Mouse (Mus musculus): Measurements from ENCODE around the gene Cdk8.
"Not testable (repeated sequence)": the region's sequence is repeated elsewhere in the genome, so short reads cannot be mapped to it uniquely, and the experiment has no call there.

Cdk8 gene

DNA sequence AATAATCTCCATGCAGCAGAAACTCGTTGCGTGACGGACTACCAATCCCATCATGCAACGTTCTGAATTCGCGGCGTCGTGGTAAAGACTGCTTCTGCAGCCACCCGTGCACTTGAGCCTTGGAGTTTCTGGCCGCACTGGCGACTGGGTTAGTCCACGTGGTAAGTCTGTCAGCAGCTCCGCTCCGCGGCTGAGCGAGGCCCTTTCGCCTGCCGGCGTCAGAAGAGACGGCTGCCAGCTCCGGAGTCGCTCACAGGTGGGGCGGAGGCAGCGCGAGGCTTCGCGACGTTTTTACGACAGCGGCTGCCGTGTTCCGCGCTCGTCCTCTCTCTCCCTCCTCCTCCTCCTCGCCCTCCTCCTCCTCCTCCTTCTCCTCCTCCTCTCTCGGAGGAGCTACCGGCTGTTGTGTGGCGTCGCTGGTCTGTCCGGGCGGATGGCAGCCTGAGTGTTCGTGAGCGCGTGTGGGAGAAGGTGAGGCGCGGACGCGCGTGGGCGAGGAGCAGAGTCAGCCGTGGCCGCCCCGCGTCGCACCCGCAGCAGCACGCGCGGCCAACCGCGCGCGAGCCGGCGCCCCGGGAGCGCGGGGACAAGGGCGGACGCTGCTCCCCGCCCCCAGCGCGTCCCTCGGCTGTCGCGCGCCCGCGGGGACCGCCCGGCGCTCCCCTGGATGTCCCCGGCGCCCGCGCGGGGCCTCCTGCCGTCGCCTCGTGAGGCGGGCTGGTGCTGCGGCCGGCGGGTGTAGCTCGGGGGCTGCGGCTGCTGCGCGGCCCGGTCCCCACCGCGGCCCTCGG, at the start of gene Cdk8:
TSS of gene Cdk8 (plus strand) at position 367 of the 791 bp plus-strand sequence.
- ChIA-PET CTCF (interaction anchor here in 3 of 4 experiments (0.6 to 1.2 kb wide), 3 partner anchors 10 to 69 kb away, joined by 3 read pairs; no protein-coding TSS in a partner anchor), POLR2A (interaction anchor here (0.6 to 5.7 kb wide), 16 partner anchors 9 to 130 kb away, joined by 3 to 59 read pairs (median 5); partner anchors contain the start of gene Rnf6 (in 3 of the 4))

DNA sequence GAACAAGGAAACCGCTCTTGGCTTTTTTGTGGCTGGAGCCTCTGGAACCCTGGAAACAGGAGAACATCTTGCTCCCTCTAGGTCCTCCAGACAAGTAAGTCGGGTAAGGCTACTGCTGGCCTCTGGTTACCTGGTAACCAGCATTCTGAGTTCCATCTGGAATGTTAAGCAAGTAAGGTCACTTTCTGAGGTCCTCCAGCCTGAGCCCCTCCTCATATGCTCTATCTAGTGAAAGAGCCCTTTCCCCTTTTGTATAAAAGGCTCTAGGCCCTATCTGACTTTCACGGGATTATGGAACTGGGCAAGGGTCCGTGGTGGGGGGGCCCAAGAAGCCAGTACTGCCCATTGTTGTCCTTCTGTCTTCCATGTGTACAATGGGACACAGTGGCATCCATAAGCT, 45.8 kb upstream of the Cdk8 start, which contains the start of gene 1700001J03Rik:
TSS of gene 1700001J03Rik (minus strand) at position 101 of the 400 bp plus-strand sequence.
- CTCF ChIA-PET, POLR2A ChIA-PET: not testable (repeated sequence)

DNA sequence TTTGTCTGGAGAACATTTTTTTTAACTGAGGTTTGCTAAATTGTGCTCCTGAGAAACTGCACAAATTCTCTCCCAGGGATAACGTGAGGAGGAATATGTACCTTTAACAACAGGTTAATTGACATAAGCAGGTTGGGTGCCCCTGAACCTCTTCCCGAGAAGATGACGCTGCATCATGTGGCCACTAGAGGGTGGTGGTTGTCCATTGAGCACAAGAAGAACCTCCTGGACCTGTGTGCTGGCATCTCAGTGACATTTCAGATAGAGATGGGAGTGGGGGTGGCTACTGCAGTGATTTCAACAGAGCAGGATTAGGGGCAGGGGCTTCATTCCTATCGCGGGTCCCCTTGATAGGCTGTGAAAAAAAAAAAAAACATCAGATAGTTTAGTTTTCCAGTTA, 43.6 kb upstream of the Cdk8 start:
- CTCF ChIA-PET, POLR2A ChIA-PET: not testable (repeated sequence)

DNA sequence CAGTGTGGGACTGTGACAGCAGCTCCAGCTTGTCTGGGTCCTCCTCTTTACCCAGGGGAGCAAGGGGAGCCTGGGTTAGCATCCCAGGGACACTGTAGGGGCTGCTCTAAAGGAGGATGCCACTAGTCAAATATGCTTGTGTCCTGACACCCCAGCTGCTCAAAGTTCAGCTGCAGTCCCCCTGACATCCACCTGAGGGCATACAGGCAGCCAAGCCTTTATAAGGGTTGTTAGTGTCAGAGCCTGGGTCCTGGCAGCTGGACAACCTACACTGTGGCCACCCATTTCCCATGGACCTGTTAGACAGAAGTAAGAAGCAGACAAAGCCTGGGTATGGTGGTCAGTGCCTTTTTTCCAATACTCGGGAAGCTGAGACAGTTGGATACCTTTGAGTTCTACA, 42.9 kb upstream of the Cdk8 start:
- ChIA-PET POLR2A (no interaction called here), CTCF (interaction anchor here in 1 of 4 experiments (1.0 kb wide), 1 partner anchor 72 kb away, joined by 4 read pairs; no protein-coding TSS in a partner anchor)

DNA sequence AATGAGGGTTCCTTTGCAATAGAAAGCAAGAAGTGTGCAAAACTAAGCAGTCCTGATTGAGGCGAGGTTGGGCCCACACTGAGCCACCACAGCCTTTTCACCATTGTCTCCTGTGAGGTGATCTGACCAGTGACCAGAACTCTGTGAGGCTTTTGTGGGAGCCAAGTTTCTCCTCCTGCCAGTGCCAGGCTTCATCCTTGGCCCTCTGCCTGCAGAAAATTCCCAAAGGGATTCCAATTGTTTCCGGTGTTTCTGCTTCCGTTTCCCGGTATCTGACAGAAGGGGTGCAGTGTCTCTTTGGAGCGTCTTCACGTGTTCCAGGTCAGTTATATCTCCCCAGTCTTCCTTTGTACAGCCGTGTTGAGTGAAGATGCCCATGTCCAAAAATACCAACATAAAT, 42.3 kb upstream of the Cdk8 start:
- ChIA-PET POLR2A (no interaction called here), CTCF (interaction anchor here in 1 of 4 experiments (1.0 kb wide), 1 partner anchor 71 kb away, joined by 4 read pairs; no protein-coding TSS in a partner anchor)

DNA sequence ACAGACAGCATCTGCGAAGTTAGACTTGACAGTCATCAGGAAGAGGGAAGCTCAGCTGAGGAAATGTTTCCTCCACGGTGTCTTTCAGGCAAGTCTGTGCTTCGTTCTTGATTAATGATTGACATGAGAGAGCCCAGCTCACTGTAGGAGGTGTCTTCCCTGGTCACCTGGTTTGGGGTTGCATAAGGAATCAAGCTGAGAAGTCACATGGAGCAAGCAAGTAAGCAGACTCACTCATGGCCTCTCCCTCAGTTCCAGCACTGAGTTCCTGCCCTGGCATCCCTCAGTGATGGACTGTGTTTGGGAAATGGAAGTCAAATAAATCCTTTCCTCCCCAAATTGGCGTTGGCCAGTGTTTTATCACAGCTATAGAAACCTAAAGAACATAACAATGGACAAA, 40.9 kb upstream of the Cdk8 start:
- POLR2A ChIA-PET = interaction anchor here in 1 of 4 experiments (1.1 kb wide), 1 partner anchor 52 kb away, joined by 3 read pairs; no protein-coding TSS in a partner anchor
- CTCF ChIA-PET = no interaction called here

DNA sequence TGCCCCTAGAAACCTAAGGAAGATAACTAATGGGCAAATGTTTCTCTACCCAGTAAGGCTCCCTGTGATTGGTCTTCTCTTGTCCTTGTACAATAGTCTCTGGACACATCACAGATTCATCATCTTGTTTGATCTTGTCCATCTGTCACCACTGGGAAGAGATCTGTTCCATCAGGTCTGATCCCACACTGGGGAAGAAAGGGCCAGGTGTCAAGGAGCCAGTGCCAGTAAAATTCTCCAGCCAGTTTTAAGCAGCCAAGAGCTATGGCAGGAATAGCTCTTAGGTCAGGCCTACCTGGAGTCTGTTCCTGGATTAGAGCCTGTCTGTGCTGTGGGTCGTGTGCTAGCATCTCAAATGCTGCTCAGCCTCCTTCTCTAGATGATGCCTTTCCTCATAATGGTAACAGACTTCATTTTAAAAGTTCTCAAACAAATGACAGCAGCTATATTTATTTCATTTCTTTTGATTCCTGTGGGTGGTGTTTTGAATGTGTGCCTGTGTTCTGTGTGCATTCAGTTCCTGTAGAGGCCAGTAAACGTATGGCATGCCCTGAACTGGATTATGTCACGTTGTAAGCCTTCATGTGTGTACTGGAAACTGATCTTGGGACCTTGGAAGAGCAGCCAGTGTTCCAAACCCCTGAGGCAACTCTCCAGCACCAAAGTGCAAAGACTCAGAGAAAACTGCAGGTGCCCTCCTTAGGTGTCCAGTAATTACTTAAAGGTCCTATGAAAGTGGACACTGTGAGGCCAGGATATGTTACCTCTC, 40.3 kb upstream of the Cdk8 start:
- ChIA-PET CTCF (no interaction called here), POLR2A (interaction anchor here in 1 of 4 experiments (1.1 kb wide), 1 partner anchor 51 kb away, joined by 3 read pairs; no protein-coding TSS in a partner anchor)

DNA sequence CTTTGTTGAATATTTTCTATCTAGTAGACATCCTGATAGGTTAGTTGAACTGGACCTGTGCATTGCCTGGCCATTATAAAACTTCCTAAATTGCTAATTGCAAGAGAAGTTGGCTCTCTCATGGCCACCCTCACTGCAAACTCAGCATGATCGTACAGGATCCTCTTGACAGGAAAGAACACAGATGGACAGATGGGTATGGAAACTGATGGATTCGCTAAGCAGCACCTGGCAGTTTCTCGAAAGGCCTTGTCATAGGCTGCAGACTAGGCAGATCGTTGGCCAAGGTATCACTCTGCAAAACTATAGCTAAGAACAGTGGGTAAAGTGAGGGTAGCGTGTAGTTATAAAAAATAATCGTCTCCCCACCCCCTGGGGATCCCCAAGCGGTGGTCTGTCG, 37.7 kb upstream of the Cdk8 start:
- POLR2A ChIA-PET = interaction anchor here in 2 of 4 experiments (0.9 to 1.0 kb wide), 2 partner anchors 15 to 27 kb away, joined by 3 to 4 read pairs; partner anchors contain the start of gene Rnf6 (in 1 of the 2)
- CTCF ChIA-PET = no interaction called here

DNA sequence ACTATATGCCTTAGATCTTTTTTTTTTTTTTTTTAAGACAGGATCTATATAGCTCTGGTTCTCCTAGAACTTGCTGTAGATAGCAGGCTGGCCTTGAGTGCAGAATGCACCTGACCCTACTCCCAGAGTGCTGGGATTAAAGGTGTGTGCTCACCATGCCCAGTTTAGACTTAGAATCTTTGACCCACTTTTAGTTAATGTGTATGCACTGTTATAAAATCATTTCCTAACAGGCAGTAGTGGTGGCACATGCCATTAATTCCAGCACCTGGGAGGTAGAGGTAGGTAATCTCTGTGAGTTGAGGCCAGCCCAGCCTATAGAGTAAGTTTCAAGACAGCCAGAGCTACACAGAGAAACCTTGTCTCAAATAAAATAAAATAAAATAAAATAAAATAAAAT, 32.0 kb upstream of the Cdk8 start:
- POLR2A ChIA-PET = interaction anchor here in 2 of 4 experiments (0.6 to 1.2 kb wide), 3 partner anchors 8 to 187 kb away, joined by 3 to 6 read pairs (median 3); no protein-coding TSS in a partner anchor
- CTCF ChIA-PET = interaction anchor here in 1 of 4 experiments (1.2 kb wide), 1 partner anchor 22 kb away, joined by 3 read pairs; no protein-coding TSS in a partner anchor

DNA sequence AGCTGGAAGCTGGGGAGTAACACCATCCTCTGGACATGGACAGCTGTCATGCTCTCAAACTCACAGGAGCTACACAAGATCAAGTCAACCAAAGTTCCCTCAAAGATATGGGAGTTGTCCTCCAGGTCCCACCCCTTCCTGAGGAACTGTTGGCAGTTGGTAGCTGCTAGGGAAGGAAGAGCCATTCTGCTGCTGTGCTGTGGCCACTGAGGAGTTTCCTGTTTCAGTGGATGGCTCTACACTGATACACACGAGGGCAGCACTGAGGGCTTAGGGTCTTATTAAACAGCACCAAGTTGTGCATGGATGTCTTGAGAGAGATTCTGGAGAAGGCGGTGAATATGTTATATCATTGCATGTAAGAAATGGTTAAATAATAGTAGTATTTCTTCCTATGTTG, 31.5 kb upstream of the Cdk8 start:
- POLR2A ChIA-PET = interaction anchor here in 2 of 4 experiments (0.6 to 1.1 kb wide), 2 partner anchors 60 to 186 kb away, joined by 3 read pairs; no protein-coding TSS in a partner anchor
- CTCF ChIA-PET = interaction anchor here in 2 of 4 experiments (0.5 to 1.2 kb wide), 2 partner anchors 13 to 21 kb away, joined by 3 to 4 read pairs; no protein-coding TSS in a partner anchor

DNA sequence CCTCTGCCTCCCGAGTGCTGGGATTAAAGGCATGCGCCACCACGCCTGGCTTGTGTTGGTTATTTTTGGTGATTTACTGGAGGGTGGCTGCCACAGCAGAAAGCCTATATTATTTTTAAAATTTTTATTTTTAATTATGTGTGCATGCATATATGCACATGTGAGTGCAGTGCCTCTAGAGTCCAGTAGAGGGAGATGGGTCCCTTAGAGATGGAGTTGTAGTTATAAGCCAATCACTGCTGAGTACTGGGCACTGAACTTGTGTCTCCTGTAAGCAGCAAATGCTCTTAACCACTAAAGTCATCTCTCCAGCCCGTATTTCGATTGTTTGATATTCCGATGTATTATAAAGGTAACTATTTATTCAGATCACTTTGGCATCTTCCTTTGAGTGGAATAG, 30.4 kb upstream of the Cdk8 start:
- POLR2A ChIA-PET = no interaction called here
- CTCF ChIA-PET = no interaction called here

DNA sequence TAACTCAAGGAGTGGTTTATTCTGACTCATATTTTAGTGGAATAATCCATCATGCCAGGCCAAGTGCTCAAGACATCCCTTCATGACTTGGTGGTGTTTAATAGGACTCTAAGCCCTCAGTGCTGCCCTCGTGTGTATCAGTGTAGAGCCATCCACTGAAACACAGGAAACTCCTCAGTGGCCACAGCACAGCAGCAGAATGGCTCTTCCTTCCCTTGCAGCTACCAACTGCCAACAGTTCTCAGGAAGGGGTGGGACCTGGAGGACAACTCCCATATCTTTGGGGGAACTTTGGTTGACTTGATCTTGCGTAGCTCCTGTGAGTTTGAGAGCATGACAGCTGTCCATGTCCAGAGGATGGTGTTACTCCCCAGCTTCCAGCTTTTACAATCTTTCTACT, 27.1 kb upstream of the Cdk8 start:
- ChIA-PET POLR2A (no interaction called here), CTCF (no interaction called here)

DNA sequence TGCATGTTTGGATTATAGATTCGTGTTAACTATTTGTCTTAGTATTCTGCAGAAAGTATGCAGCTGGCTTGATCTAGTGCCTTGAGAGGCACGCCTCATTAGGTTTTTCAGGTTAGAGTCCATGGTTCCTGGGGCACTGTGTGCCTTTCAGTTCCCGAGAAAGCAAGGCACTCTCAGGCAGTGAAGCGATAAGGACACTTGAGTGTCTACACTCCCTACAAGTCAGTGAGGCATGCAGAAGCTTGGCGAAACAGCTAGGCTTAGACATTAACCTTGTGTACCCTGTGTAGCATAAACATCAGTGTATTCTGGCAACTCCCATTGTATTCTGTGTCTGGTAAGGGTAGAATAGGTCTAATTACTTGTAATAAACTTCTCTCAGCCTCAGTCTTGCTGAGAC, 25.5 kb upstream of the Cdk8 start:
- CTCF ChIA-PET = no interaction called here
- POLR2A ChIA-PET = interaction anchor here in 1 of 4 experiments (1.7 to 4.4 kb wide), 2 partner anchors 13 to 15 kb away, joined by 4 to 20 read pairs; partner anchors contain the start of gene Rnf6

DNA sequence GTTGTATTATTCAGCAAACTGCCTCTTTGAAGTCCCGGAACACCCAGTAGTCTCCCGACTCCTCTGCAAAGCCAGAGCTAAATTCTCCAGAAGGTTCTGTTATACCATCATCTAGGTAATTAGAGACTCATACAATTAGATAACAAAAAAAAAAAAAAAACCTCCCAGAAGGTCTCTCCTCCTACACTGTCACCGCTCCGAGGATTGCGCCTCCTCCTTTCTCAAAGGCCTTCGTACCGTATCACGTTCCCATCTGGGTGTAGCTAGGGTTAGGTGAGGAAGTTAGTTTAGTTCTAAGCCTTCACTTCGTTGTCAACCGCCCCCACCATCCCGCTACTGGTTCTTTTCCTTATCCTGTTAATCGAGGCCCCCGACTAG, 10.5 kb upstream of the Cdk8 start:
- POLR2A ChIA-PET = interaction anchor here (0.6 to 3.5 kb wide), 41 partner anchors 8 to 1359 kb away, joined by 3 to 59 read pairs (median 4); partner anchors contain the start of genes Cdk8 (in 4 of the 4), Rpl21 (in 1 of the 4), Wasf3 (in 1 of the 4) and Zkscan5 (in 1 of the 4)
- CTCF ChIA-PET = interaction anchor here in 3 of 4 experiments (0.5 to 1.0 kb wide), 10 partner anchors 10 to 1822 kb away, joined by 3 to 10 read pairs (median 4); partner anchors contain the start of genes Cpsf4 (in 1 of the 3) and Ptcd1 (in 1 of the 3)

DNA sequence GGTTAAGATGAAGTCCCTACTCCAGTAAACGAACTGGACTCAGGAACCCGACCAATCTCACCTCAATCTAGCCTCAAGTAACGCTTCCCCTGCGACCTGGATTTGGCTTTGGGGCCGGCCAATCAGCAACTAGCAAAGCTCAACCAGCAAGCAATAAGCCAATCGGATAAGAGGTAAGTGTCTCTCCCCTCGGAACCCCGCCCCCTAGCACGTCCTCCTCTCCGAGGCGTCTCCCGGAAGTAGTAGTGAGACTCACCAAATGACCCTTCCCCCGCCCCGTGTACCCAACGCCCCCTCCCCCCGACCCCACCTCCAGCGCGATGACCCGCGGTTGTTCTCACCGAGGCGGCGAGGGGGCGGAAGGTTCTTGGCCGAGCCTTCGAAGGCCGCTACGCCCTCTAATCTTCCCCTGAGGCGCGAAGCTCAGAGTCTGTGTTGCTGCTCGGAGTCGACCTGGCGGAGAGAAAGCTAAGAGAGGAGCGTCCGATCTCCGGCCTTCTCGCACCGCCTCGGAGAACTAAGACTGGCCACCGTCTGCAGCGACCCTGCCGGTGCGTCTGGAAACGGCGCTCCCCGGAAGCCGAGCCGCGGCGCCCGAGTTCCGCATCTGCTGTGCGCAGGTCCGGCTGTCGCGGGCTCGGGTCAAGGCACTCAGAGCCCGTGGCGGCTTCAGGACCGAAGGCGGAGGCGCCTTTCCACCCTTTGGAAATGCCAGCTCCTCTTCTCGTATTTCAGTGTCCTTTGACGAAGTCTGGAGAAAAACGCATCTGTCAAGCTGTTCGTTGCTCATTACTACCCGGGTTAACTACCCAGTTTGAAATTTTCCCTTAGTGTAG, 9.9 kb upstream of the Cdk8 start, which contains the start of gene Rnf6:
TSS of gene Rnf6 (minus strand) at position 677 of the 836 bp plus-strand sequence.
- ChIA-PET POLR2A (interaction anchor here (0.6 to 3.5 kb wide), 43 partner anchors 8 to 1202 kb away, joined by 3 to 59 read pairs (median 4); partner anchors contain the start of genes Cdk8 (in 4 of the 4), Wasf3 (in 2 of the 4), Rpl21 (in 1 of the 4) and Zkscan5 (in 1 of the 4)), CTCF (interaction anchor here in 3 of 4 experiments (0.5 to 1.0 kb wide), 11 partner anchors 10 to 1822 kb away, joined by 3 to 10 read pairs (median 3); partner anchors contain the start of genes Cpsf4 (in 1 of the 3) and Ptcd1 (in 1 of the 3))

DNA sequence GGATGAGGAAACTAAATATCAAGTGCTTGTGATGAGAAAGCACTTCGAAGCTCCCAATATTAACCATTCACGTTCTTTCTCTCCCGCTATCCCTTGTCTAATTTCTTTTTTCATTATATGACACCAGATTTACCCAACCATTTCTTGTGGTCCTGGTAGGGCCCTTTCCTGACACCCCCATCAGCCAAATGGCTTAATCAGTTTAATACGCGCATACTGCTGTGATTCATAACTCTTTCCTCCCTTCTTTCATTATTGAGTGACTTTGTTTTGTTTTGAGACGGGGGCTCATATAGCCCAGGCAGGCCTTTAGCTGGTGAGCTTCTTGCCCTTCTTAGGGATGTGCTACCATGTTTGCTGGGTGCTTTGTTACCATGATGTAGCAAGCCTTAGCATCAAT, 9.3 kb upstream of the Cdk8 start:
- ChIA-PET CTCF (interaction anchor here in 1 of 4 experiments (0.5 kb wide), 1 partner anchor 26 kb away, joined by 3 read pairs; no protein-coding TSS in a partner anchor), POLR2A (interaction anchor here (0.7 to 3.5 kb wide), 19 partner anchors 9 to 164 kb away, joined by 3 to 59 read pairs (median 6); partner anchors contain the start of genes Cdk8 (in 4 of the 4) and Wasf3 (in 1 of the 4))

DNA sequence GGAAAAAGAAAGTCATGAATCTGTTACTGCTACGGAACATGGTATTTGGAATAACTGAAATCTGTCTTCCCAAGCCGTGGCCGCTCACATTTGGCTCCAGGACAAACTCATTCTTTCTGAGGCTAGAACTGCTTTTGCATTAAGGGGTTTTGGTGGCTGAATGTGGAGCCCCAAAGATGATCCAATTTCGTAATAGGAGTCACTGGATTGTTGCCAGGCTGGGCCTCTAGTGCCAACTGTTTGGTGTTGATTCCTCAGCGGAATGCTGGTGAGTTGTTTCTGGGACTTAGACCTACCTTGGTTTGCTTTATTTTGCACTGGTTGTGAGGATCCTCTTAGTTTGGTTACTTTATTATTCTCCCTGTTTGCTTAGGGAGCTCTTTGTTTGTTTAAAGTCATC, 7.2 kb upstream of the Cdk8 start:
- POLR2A ChIA-PET = interaction anchor here in 1 of 4 experiments (0.6 kb wide), 1 partner anchor 57 kb away, joined by 5 read pairs; no protein-coding TSS in a partner anchor
- CTCF ChIA-PET = no interaction called here
